Mouse (Mus musculus): ENCODE measurements around the gene 1810043G02Rik. TPM values are rescaled to one million over a fixed set of nuclear protein-coding genes. Genes with fewer than 3 reads are reported as not detected.
A peak's percentile ranks its signal among the peaks of the same experiment; 100 is the strongest.
"Not testable (repeated sequence)": the region's sequence is repeated elsewhere in the genome, so short reads cannot be mapped to it uniquely, and the experiment has no call there.

1810043G02Rik gene
- polyA plus RNA-seq (2014; fragmentation: Nextera tagmentation; extraction: Ambion mirVana): 36.7 and 38.1 TPM in 2 replicates

DNA sequence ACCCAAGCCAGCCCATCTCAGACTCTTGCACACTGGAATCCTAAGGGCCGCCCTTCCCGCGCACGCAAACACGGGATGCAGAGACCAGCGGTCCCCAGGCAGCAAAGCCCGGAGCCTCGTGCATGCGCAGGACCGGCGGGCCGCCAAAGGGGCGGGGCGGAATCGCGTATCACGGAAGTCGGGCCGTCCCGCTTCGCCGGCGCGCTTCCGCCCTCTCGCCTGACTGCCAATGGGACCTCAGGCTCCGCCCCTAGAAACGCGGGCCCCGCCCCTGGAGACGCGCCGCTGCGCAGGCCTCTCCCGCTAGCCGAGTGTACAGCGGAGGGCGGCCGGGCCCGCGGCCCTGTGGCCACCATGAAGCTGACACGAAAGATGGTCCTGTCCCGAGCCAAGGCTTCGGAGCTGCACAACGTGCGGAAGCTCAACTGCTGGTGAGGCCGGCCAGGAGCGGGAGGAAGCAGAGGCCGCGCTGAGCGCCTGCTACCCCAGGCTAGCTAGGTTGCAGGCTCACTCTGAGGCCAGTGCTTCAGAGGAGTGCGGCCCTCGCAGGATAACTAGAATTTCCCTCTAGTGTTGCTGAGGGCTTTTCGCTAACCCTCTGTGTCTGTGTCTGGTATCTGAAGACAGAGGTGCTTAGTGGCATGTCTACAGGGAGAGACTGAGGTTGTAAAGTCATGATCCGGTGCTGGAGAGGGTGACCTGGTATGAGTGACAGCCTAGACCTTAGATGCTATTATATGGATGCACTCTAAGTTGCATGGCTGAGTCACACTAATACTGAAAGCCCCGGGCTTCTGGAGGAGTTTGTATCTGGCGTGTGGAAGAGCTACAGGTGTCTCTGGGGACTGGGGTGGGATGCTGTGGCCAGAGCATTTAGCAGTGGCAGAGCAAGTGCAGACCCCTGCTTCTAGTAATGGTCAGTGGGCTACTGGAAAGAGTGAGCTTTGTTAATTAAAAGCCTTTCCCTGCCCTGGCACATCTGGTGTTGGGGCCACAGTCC, at the start of gene 1810043G02Rik:
Gene 1810043G02Rik (plus strand): TSS at position 174 of the 1,000 bp plus-strand sequence.
- Histone ChIP-seq H3K27ac (ENCODE audit: low read length) (0 out of 2 replicates have a peak within 1 kb of the TSS, but pooled peaks have one; percentile 44), H3K9ac (replicated peaks; ENCODE audit: low read depth, low read length) (peak within 1 kb of the TSS; percentile 55; the same call in 1 of the 2 replicates), H3K4me2 (replicated peaks; ENCODE audit: low read depth, low read length) (peak within 1 kb of the TSS; percentile 73), H3K4me3 (ENCODE audit: low read depth, low read length) (peak within 1 kb of the TSS; percentile 54), H3K27me3 (ENCODE audit: control insufficient read depth, insufficient read depth, low read length) (no peaks in the 10 kb centered on the region), H3K9me3 (ENCODE audit: control insufficient read depth, low read depth, low read length) (no peaks in the 10 kb centered on the region), H3K4me1 (ENCODE audit: control insufficient read depth, insufficient read depth, low read length) (peaks cover 8% of the 10 kb centered on the region), H3K36me3 (ENCODE audit: control insufficient read depth, insufficient read depth, low read length) (0 out of 2 replicates have a peak, but pooled peaks cover 4% of the 10 kb centered on the region)
- WGBS: under 1% methylated on average over 57 of the region's 57 CpGs
- ATAC-seq (ENCODE audit: insufficient number of reproducible peaks, insufficient read depth, low FRiP score, low read depth): peak; percentile 91

DNA sequence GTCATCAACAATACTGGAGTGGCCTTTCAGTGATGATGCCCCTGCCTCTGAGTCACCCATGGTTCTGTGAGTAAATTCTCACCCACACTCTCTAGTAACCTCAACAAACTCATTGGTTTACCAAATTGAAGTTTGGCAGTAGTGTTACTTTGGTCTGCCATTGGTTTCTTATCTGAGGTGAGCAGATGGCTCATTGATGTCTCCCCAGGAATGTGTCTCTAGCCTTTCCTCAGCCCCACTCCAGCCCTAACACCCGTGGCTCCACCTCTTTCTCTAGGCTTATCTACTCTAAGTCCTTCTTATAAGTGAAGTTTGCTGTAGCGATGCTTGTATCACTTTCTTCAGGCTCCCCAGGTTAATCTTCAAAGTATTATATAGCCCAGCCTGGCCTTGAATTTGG, 38.6 kb upstream of the 1810043G02Rik start:
- Histone ChIP-seq H3K4me2 (replicated peaks; ENCODE audit: low read depth, low read length) (no peak overlapping the region), H3K9ac (replicated peaks; ENCODE audit: low read depth, low read length) (no peak overlapping the region), H3K27me3 (ENCODE audit: control insufficient read depth, insufficient read depth, low read length) (no peaks in the 10 kb centered on the region), H3K4me3 (ENCODE audit: low read depth, low read length) (no peak overlapping the region), H3K27ac (ENCODE audit: low read length) (no peak overlapping the region), H3K4me1 (ENCODE audit: control insufficient read depth, insufficient read depth, low read length) (no peaks in the 10 kb centered on the region), H3K9me3 (ENCODE audit: control insufficient read depth, low read depth, low read length) (no peaks in the 10 kb centered on the region), H3K36me3 (ENCODE audit: control insufficient read depth, insufficient read depth, low read length) (no peaks in the 10 kb centered on the region)
- ATAC-seq (ENCODE audit: insufficient number of reproducible peaks, insufficient read depth, low FRiP score, low read depth): no peak
- 70% methylated on average over 2 of the region's 2 CpGs for WGBS

DNA sequence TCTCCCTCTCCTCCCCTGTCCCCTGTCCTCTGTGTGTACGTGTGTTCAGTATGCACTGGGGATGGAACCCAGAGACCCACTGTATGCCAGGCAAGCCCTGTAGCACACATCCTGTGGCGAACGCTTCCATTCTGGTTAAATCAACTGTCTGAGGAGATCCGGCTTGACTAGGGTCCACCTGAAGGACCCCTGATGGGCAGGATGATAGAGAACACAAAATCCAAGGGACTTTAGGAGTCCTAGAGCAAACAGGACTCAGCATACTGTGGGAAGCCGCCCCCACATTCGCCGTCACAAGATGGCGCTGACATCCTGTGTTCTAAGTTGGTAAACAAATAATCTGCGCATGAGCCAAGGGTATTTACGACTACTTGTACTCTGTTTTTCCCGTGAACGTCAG, 27.9 kb upstream of the 1810043G02Rik start:
- not testable (repeated sequence) for ATAC-seq (ENCODE audit: insufficient number of reproducible peaks, insufficient read depth, low FRiP score, low read depth); H3K27ac ChIP-seq (ENCODE audit: low read length); H3K27me3 ChIP-seq (ENCODE audit: control insufficient read depth, insufficient read depth, low read length); H3K4me2 ChIP-seq (replicated peaks; ENCODE audit: low read depth, low read length); H3K4me3 ChIP-seq (ENCODE audit: low read depth, low read length); H3K36me3 ChIP-seq (ENCODE audit: control insufficient read depth, insufficient read depth, low read length); H3K9ac ChIP-seq (replicated peaks; ENCODE audit: low read depth, low read length); H3K4me1 ChIP-seq (ENCODE audit: control insufficient read depth, insufficient read depth, low read length); H3K9me3 ChIP-seq (ENCODE audit: control insufficient read depth, low read depth, low read length)
- 92% methylated on average over 8 of the region's 12 CpGs for WGBS

DNA sequence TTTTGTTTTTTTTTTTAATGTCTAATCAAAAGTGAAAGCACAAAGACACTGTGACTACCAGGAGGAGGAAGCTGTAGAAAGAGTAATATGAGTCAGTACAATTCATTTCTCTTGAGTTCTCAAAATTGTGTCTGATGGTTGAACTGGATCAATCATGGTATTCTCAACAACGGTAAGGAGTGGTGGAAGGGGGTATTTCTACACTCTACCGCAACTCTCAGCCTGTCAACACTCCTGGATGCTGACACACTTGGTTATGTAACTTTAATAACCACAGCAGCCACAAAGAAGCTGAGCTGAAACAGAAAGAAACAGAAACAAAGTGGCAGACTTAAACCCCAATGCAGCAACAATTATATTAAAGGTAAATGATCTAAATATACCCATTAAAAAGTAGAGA, 15.6 kb upstream of the 1810043G02Rik start:
- H3K27ac ChIP-seq (ENCODE audit: low read length): no peak overlapping the region
- no peak overlapping the region for H3K9ac ChIP-seq (replicated peaks; ENCODE audit: low read depth, low read length)
- H3K4me3 ChIP-seq (ENCODE audit: low read depth, low read length): no peak overlapping the region
- H3K4me2 ChIP-seq (replicated peaks; ENCODE audit: low read depth, low read length): no peak overlapping the region
- no peak for ATAC-seq (ENCODE audit: insufficient number of reproducible peaks, insufficient read depth, low FRiP score, low read depth)
- no peaks in the 10 kb centered on the region for H3K27me3 ChIP-seq (ENCODE audit: control insufficient read depth, insufficient read depth, low read length)
- H3K4me1 ChIP-seq (ENCODE audit: control insufficient read depth, insufficient read depth, low read length): no peaks in the 10 kb centered on the region
- no peaks in the 10 kb centered on the region for H3K9me3 ChIP-seq (ENCODE audit: control insufficient read depth, low read depth, low read length)
- WGBS: 74% methylated on average over 2 of the region's 2 CpGs
- H3K36me3 ChIP-seq (ENCODE audit: control insufficient read depth, insufficient read depth, low read length): no peaks in the 10 kb centered on the region

DNA sequence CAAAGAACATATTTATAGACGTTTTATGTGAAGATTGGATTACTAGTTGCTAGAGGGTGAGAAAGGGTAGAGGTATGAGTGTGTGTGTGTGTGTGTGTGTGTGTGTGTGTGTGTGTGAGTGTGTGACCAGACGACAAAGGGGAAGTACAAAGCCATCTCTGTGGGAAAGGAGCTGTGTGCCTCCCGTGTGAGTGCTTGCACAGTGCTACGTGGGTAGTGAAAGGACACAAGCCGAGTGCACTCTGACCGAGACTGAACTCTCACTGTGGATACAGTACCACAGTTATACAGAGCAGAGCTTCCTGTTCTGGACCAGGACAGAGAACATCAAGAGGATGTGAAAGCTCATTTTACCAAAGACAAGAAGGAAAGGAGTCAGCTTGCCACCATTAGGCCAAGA, 14.4 kb upstream of the 1810043G02Rik start:
- 0 out of 2 replicates have a peak, but pooled peaks cover 3% of the 10 kb centered on the region for H3K27me3 ChIP-seq (ENCODE audit: control insufficient read depth, insufficient read depth, low read length)
- 81% methylated on average over 6 of the region's 6 CpGs for WGBS
- no peak for ATAC-seq (ENCODE audit: insufficient number of reproducible peaks, insufficient read depth, low FRiP score, low read depth)

DNA sequence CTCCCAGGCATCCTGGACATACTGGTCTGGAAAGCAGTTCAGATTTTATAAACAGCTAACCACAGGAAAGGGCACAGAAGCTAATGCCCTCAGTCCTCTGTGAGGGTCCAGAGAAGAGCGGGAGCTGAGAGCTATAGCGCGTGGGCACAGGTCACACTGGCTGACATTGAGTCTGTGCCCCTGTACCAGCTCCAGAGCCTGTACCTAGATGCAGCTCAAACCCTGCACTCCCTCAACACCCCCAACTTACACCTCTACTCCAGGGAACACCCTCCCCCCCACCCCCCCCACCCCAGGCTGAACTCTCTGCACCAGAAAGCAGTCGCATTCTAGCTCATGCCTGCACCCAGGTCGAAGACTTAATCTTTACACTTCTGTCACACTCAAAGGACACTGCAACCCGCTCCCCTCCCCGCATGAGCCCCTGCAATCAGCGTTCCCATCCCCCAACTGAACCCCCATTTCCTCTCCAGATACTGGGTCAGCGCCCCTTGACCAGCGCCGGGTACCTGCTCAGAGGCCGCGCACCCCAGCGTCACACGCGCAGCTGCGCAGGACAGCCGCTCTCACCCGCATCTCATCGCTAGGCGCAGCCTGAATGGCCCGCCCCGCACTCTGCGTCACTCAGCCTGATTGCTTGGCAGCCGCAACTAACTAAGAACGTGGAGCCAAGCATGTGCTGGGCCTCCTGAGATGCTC, 8.9 kb upstream of the 1810043G02Rik start:
- Histone ChIP-seq H3K36me3 (ENCODE audit: control insufficient read depth, insufficient read depth, low read length) (no peaks in the 10 kb centered on the region), H3K4me1 (ENCODE audit: control insufficient read depth, insufficient read depth, low read length) (0 out of 2 replicates have a peak, but pooled peaks cover 7% of the 10 kb centered on the region), H3K27ac (ENCODE audit: low read length) (no peak overlapping the region), H3K4me3 (ENCODE audit: low read depth, low read length) (peak overlapping the region; percentile 21; the same call in 1 of the 2 replicates), H3K9me3 (ENCODE audit: control insufficient read depth, low read depth, low read length) (no peaks in the 10 kb centered on the region), H3K27me3 (ENCODE audit: control insufficient read depth, insufficient read depth, low read length) (0 out of 2 replicates have a peak, but pooled peaks cover 10% of the 10 kb centered on the region), H3K9ac (replicated peaks; ENCODE audit: low read depth, low read length) (no peak overlapping the region), H3K4me2 (replicated peaks; ENCODE audit: low read depth, low read length) (peak overlapping the region; percentile 52)
- peak; percentile 54; the same call in 1 of the 2 replicates for ATAC-seq (ENCODE audit: insufficient number of reproducible peaks, insufficient read depth, low FRiP score, low read depth)
- WGBS: 6% methylated on average over 26 of the region's 26 CpGs

More for the DNA sequence above, 14.4 kb upstream of the 1810043G02Rik start:
- Histone ChIP-seq H3K9me3 (ENCODE audit: control insufficient read depth, low read depth, low read length) (no peaks in the 10 kb centered on the region), H3K9ac (replicated peaks; ENCODE audit: low read depth, low read length) (no peak overlapping the region), H3K36me3 (ENCODE audit: control insufficient read depth, insufficient read depth, low read length) (no peaks in the 10 kb centered on the region), H3K4me1 (ENCODE audit: control insufficient read depth, insufficient read depth, low read length) (0 out of 2 replicates have a peak, but pooled peaks cover under 1% of the 10 kb centered on the region), H3K27ac (ENCODE audit: low read length) (no peak overlapping the region), H3K4me3 (ENCODE audit: low read depth, low read length) (no peak overlapping the region), H3K4me2 (replicated peaks; ENCODE audit: low read depth, low read length) (no peak overlapping the region)

DNA sequence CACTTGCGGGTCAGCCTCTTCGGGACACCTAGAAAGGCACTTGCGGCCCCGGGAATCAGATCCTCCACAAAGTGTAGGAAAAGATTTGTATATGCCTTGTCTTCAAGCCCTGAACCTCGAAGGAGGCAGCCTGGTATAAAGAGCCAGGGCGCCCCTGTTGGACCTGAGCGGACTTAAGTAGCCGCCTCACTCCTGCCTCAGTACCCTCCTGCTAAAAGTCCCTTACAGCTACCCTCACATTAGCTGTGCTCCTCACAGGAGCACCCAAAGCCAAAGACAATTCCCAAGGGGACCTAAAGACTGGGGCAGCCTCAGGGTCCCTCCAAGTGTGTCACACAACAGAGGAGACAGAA, 8.4 kb upstream of the 1810043G02Rik start:
- Histone ChIP-seq H3K4me1 (ENCODE audit: control insufficient read depth, insufficient read depth, low read length) (peaks cover 10% of the 10 kb centered on the region; the same call in 1 of the 2 replicates), H3K9ac (replicated peaks; ENCODE audit: low read depth, low read length) (no peak overlapping the region), H3K27ac (ENCODE audit: low read length) (no peak overlapping the region), H3K36me3 (ENCODE audit: control insufficient read depth, insufficient read depth, low read length) (no peaks in the 10 kb centered on the region), H3K4me3 (ENCODE audit: low read depth, low read length) (no peak overlapping the region), H3K27me3 (ENCODE audit: control insufficient read depth, insufficient read depth, low read length) (0 out of 2 replicates have a peak, but pooled peaks cover 10% of the 10 kb centered on the region), H3K4me2 (replicated peaks; ENCODE audit: low read depth, low read length) (peak overlapping the region; percentile 52), H3K9me3 (ENCODE audit: control insufficient read depth, low read depth, low read length) (no peaks in the 10 kb centered on the region)
- ATAC-seq (ENCODE audit: insufficient number of reproducible peaks, insufficient read depth, low FRiP score, low read depth): no peak
- 17% methylated on average over 8 of the region's 8 CpGs for whole genome bisulfite sequencing

DNA sequence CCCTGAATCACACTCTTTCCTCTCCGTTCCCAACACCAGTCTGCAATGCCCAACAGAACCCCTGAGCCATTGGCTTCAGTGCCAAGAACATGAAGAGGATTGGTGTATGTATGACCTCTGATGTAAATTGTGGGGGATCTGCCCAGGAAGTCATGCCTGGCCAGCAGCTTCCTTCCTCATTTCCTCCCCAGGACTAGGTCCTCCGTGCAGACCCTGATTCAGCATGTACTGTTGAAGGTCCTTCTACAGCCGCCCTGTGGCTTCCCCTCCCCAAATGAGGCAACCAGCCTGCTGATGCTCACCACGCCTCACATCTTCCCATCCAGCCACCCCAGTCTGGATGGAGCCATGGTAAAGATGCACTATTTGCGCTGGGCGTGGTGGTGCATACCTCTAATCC, 7.8 kb upstream of the 1810043G02Rik start, which contains the start of gene Trpm2:
Gene Trpm2 (minus strand): TSS at position 83 of the 400 bp plus-strand sequence.
- no peak within 1 kb of the TSS for H3K27ac ChIP-seq (ENCODE audit: low read length)
- H3K27me3 ChIP-seq (ENCODE audit: control insufficient read depth, insufficient read depth, low read length): 0 out of 2 replicates have a peak, but pooled peaks cover 10% of the 10 kb centered on the region
- ATAC-seq (ENCODE audit: insufficient number of reproducible peaks, insufficient read depth, low FRiP score, low read depth): no peak
- H3K9me3 ChIP-seq (ENCODE audit: control insufficient read depth, low read depth, low read length): no peaks in the 10 kb centered on the region
- peaks cover 12% of the 10 kb centered on the region; the same call in 1 of the 2 replicates for H3K4me1 ChIP-seq (ENCODE audit: control insufficient read depth, insufficient read depth, low read length)
- H3K36me3 ChIP-seq (ENCODE audit: control insufficient read depth, insufficient read depth, low read length): no peaks in the 10 kb centered on the region
- no peak within 1 kb of the TSS for H3K9ac ChIP-seq (replicated peaks; ENCODE audit: low read depth, low read length)
- 81% methylated on average over 6 of the region's 6 CpGs for WGBS
- peak within 1 kb of the TSS; percentile 21; the same call in 1 of the 2 replicates for H3K4me3 ChIP-seq (ENCODE audit: low read depth, low read length)
- peak within 1 kb of the TSS; percentile 52 for H3K4me2 ChIP-seq (replicated peaks; ENCODE audit: low read depth, low read length)

Measured in stomach, embryonic 14.5 days (tissue).